8 mouse cellular contexts compared by ENCODE assay signal in the genomic region with DNA sequence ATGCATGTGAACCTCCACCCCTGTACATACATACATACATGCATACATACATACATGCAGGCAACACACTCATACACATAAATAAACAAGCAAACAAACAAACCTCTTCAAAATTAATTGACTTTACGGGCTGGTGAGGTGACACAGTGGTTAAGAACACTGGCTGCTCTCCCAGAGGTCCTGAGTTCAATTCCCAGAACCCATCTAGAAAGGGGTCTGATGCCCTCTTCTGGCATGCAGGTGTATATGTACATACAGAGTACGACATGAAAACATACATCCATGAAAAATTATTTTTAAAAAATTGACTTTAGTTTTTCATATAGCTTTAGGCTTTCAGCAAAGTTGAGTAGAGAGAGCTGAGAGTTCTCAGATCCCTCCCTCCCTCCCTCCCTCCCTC. TPM values are rescaled to one million over a fixed set of nuclear protein-coding genes. Genes with fewer than 3 reads are reported as not detected.
"Had no signal": no experiment of that assay in that cellular context is flagged by ENCODE, and none has a peak within 500 bp of the region (broad histone marks: within the 10 kb centered on the region; RNA-seq: fewer than 3 reads in every experiment).

No protein-coding gene starts in this region.

- H3K36me3 ChIP-seq: limb, embryonic 15.5 days; liver, embryonic 12.5 days; midbrain, embryonic 12.5 days had no signal

- H3K4me3 ChIP-seq: left cerebral cortex, adult 2 months; limb, embryonic 15.5 days; liver, embryonic 12.5 days; midbrain, embryonic 12.5 days had no signal

- H3K4me1 ChIP-seq: liver, embryonic 12.5 days had no signal

- ATAC-seq: liver, embryonic 12.5 days; midbrain, embryonic 16.5 days had no signal

- H3K9ac ChIP-seq: limb, embryonic 15.5 days; liver, embryonic 12.5 days; lung, embryonic 14.5 days; midbrain, embryonic 12.5 days had no signal

- H3K9me3 ChIP-seq: limb, embryonic 15.5 days; liver, embryonic 12.5 days; midbrain, embryonic 12.5 days had no signal

- H3K27ac ChIP-seq: left cerebral cortex, adult 2 months; limb, embryonic 15.5 days; liver, embryonic 12.5 days; midbrain, embryonic 12.5 days had no signal

- H3K4me2 ChIP-seq: limb, embryonic 15.5 days; liver, embryonic 12.5 days; lung, embryonic 14.5 days; midbrain, embryonic 12.5 days had no signal

RNA-seq across cellular contexts. Expression of gene Dnaic2, which starts 8.9 kb away (rescaled TPM):
- total RNA-seq: megakaryocyte-erythroid progenitor cell, adult 5-6 weeks had no signal

RNA-seq across cellular contexts. Expression of gene Kif19a, which starts 29.1 kb away (rescaled TPM):
- total RNA-seq: megakaryocyte-erythroid progenitor cell, adult 5-6 weeks had no signal
- polyA plus RNA-seq: liver, embryonic 12.5 days had no signal

RNA-seq across cellular contexts. Expression of gene Btbd17, which starts 59.6 kb away (rescaled TPM):
- total RNA-seq: megakaryocyte-erythroid progenitor cell, adult 5-6 weeks had no signal
- polyA plus RNA-seq: liver, embryonic 12.5 days; liver, embryonic 16.5 days had no signal
